Mouse (Mus musculus) brain, embryonic 14.5 days (tissue): ENCODE measurements around the gene Edc4.

Experiments used
- CTCF ChIP-seq: fragments of 200-500 bp; IDR thresholded peaks from 2 replicates; pipeline ENCODE4 v1.5.1; 2012; ENCODE audit warnings: inconsistent platforms, mild to moderate bottlenecking, moderate library complexity, borderline replicate concordance; ENCODE audit not compliant: insufficient read depth, insufficient read length; ENCODE audit errors: extremely low read depth
- POLR2A ChIP-seq: fragments of 200-500 bp; IDR thresholded peaks from 2 replicates; pipeline ENCODE4 v1.6.1; 2012; ENCODE audit warnings: mild to moderate bottlenecking, inconsistent platforms, borderline replicate concordance; ENCODE audit not compliant: poor library complexity, insufficient read depth, insufficient read length, severe bottlenecking; ENCODE audit errors: extremely low read depth

- TF ChIP-seq CTCF, result no peak
- TF ChIP-seq POLR2A, result no peak
Observed at GRCm38 (mm10) chr8:105931271-105931670, 50.6 kb downstream of the Edc4 start.
